ENCODE assay signal across 26 mouse cellular contexts in the genomic region with DNA sequence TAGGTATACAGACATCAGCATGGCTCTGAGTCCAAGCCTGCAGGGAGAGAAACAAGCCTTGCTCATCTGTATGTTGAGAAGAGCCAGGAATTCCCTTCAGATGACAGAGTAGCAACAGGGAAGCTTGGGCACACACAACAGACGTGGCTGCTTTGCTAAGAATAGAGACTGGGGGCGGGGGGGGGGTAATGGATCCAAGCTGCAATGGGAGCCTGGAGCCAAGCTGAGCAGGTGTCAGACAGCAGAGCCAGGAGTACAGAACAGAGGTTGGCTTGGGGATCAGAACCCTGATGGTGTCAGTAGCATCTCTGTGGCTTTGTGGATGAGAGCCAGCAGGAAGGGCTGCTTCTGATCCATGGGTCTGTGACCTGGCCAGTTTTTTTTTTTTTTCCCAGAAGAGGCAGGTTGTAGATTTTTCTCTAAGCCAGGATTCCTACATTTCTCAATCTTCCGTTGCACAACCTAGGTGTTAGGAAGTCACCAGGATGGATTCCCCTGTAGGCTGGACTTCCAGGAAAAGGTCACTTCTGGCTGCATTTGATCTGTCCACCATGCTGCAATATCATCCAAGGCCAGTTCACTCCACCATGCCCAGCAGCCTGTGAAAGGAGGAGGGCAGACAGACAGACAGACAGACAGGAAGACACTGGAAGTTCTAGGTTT. TPM values are rescaled to one million over a fixed set of nuclear protein-coding genes. Genes with fewer than 3 reads are reported as not detected.
A peak's percentile ranks its signal among the peaks of the same experiment; 100 is the strongest.
DNase-seq lines count a peak whose midpoint lies in the region; ATAC-seq lines count a peak whose summit lies in the region.
"Had no signal": no experiment of that assay in that cellular context is flagged by ENCODE, and none has a peak within 500 bp of the region (broad histone marks: within the 10 kb centered on the region; RNA-seq: fewer than 3 reads in every experiment).

No protein-coding gene starts in this region.

- peak; percentile 14 for DNase-seq in forebrain, embryonic 14.5 days (ENCODE audit: low spot score)
- DNase-seq in heart, adult 11 months: peak; percentile 80
- no peak for DNase-seq in heart, postnatal 4 days
- DNase-seq in left cerebral cortex, postnatal 4 days: peak; percentile 77
- DNase-seq in left cerebral cortex, adult 18-20 months (ENCODE audit: low spot score in 2 of 2): no peak
- DNase-seq in skeletal muscle tissue, adult 2 months (ENCODE audit: low read depth, low spot score): peak; percentile 70
- no peak for DNase-seq in embryo, embryonic 10 days (ENCODE audit: low spot score)
- DNase-seq: adrenal gland, postnatal 36 days; B cell, adult 2 months; heart, postnatal 10 days; kidney, adult 11 months; lung, postnatal 10 days; right cerebral cortex, adult 18-20 months; thymus, postnatal 36 days had no signal

- no peaks in the 10 kb centered on the region for H3K9me3 ChIP-seq in forebrain, embryonic 14.5 days (replicated peaks; ENCODE audit: control insufficient read depth, low read length)
- H3K9me3 ChIP-seq in forebrain, embryonic 16.5 days (ENCODE audit: control insufficient read depth, low read length): no peaks in the 10 kb centered on the region
- H3K9me3 ChIP-seq: embryonic facial prominence, embryonic 15.5 days; limb, embryonic 13.5 days; midbrain, embryonic 12.5 days; neural tube, embryonic 13.5 days had no signal

- no peaks in the 10 kb centered on the region for H3K36me3 ChIP-seq in forebrain, embryonic 14.5 days (ENCODE audit: control insufficient read depth, insufficient read depth, low read length)
- no peaks in the 10 kb centered on the region for H3K36me3 ChIP-seq in forebrain, embryonic 16.5 days (ENCODE audit: control insufficient read depth, insufficient read depth)
- H3K36me3 ChIP-seq: midbrain, embryonic 12.5 days; neural tube, embryonic 13.5 days had no signal

- no peaks in the 10 kb centered on the region for H3K4me1 ChIP-seq in forebrain, embryonic 14.5 days (ENCODE audit: control insufficient read depth, insufficient read depth, low read length)
- H3K4me1 ChIP-seq in forebrain, embryonic 16.5 days (replicated peaks; ENCODE audit: control insufficient read depth, insufficient read depth, low read length): no peaks in the 10 kb centered on the region; the same call in 1 of the 2 replicates
- H3K4me1 ChIP-seq: embryonic facial prominence, embryonic 15.5 days; limb, embryonic 13.5 days; midbrain, embryonic 12.5 days; neural tube, embryonic 13.5 days had no signal

- no peaks in the 10 kb centered on the region for H3K27me3 ChIP-seq in forebrain, embryonic 14.5 days (replicated peaks; ENCODE audit: control insufficient read depth, insufficient read depth, low read length)
- H3K27me3 ChIP-seq in forebrain, embryonic 16.5 days (replicated peaks; ENCODE audit: control insufficient read depth, insufficient read depth, low read length): no peaks in the 10 kb centered on the region
- H3K27me3 ChIP-seq: embryonic facial prominence, embryonic 15.5 days; limb, embryonic 13.5 days; midbrain, embryonic 12.5 days; neural tube, embryonic 13.5 days had no signal

- no peak for ATAC-seq in forebrain, embryonic 14.5 days
- no peak for ATAC-seq in forebrain, embryonic 16.5 days

- no peak overlapping the region for H3K9ac ChIP-seq in forebrain, embryonic 14.5 days (ENCODE audit: low read length)
- no peak overlapping the region for H3K9ac ChIP-seq in forebrain, embryonic 16.5 days (replicated peaks; ENCODE audit: low read depth, low read length)
- H3K9ac ChIP-seq: embryonic facial prominence, embryonic 15.5 days; limb, embryonic 13.5 days; midbrain, embryonic 12.5 days; neural tube, embryonic 13.5 days had no signal

- H3K4me3 ChIP-seq in forebrain, embryonic 14.5 days (ENCODE audit: low read depth, low read length): no peak overlapping the region
- no peak overlapping the region for H3K4me3 ChIP-seq in forebrain, embryonic 16.5 days (replicated peaks; ENCODE audit: low read length)
- H3K4me3 ChIP-seq: embryonic facial prominence, embryonic 15.5 days; limb, embryonic 13.5 days; midbrain, embryonic 12.5 days; neural tube, embryonic 13.5 days had no signal

- intact Hi-C loops in left cerebral cortex, postnatal 4 days (cut with DNase I): no loop called here

- H3K4me2 ChIP-seq in forebrain, embryonic 14.5 days (ENCODE audit: low read length): no peak overlapping the region
- no peak overlapping the region for H3K4me2 ChIP-seq in forebrain, embryonic 16.5 days (ENCODE audit: low read length)
- H3K4me2 ChIP-seq: embryonic facial prominence, embryonic 15.5 days; heart, embryonic 11.5 days; limb, embryonic 13.5 days; midbrain, embryonic 12.5 days; neural tube, embryonic 13.5 days had no signal

- whole genome bisulfite sequencing in forebrain, embryonic 14.5 days: 63% methylated on average over 3 of the region's 3 CpGs
- WGBS in forebrain, embryonic 16.5 days: 61% methylated on average over 3 of the region's 3 CpGs

- H3K27ac ChIP-seq in forebrain, embryonic 14.5 days (ENCODE audit: low read depth, low read length): no peak overlapping the region
- H3K27ac ChIP-seq in forebrain, embryonic 16.5 days (ENCODE audit: low read length): no peak overlapping the region
- H3K27ac ChIP-seq: embryonic facial prominence, embryonic 15.5 days; limb, embryonic 13.5 days; midbrain, embryonic 12.5 days; neural tube, embryonic 13.5 days had no signal

RNA-seq across cellular contexts. Expression of gene Orm1, which starts 5.8 kb away (rescaled TPM):
- not detected in 2 replicates for polyA plus RNA-seq in forebrain, embryonic 14.5 days (2014; fragmentation: Nextera tagmentation; extraction: Ambion mirVana)
- polyA plus RNA-seq in forebrain, embryonic 16.5 days (2015; fragmentation: Nextera tagmentation; extraction: Ambion mirVana): not detected in 2 replicates
- total RNA-seq in heart, postnatal 4 days (2021): not detected
- total RNA-seq in left cerebral cortex, postnatal 4 days (2021): not detected
- total RNA-seq in left cerebral cortex, adult 18-20 months (2021): not detected
- total RNA-seq: layer of hippocampus, adult 18-20 months had no signal
- polyA plus RNA-seq: heart, embryonic 11.5 days; kidney, embryonic 16.5 days; limb, embryonic 13.5 days; midbrain, embryonic 12.5 days; neural tube, embryonic 13.5 days; small intestine, adult 2 months; testis, adult 2 months had no signal

RNA-seq across cellular contexts. Expression of gene Orm3, which starts 17.4 kb away (rescaled TPM):
- polyA plus RNA-seq in forebrain, embryonic 14.5 days (2014; fragmentation: Nextera tagmentation; extraction: Ambion mirVana): not detected in 2 replicates
- not detected in 2 replicates for polyA plus RNA-seq in forebrain, embryonic 16.5 days (2015; fragmentation: Nextera tagmentation; extraction: Ambion mirVana)
- not detected for total RNA-seq in heart, postnatal 4 days (2021)
- total RNA-seq in left cerebral cortex, postnatal 4 days (2021): not detected
- not detected for total RNA-seq in left cerebral cortex, adult 18-20 months (2021)
- total RNA-seq: layer of hippocampus, adult 18-20 months; megakaryocyte progenitor cell, adult 5-6 weeks had no signal
- polyA plus RNA-seq: embryonic facial prominence, embryonic 15.5 days; heart, embryonic 11.5 days; kidney, embryonic 16.5 days; limb, embryonic 13.5 days; liver, embryonic 16.5 days; midbrain, embryonic 12.5 days; neural tube, embryonic 13.5 days; small intestine, adult 2 months; testis, adult 2 months had no signal

RNA-seq across cellular contexts. Expression of gene Orm2, which starts 23.7 kb away (rescaled TPM):
- polyA plus RNA-seq in forebrain, embryonic 14.5 days (2014; fragmentation: Nextera tagmentation; extraction: Ambion mirVana): not detected in 2 replicates
- polyA plus RNA-seq in forebrain, embryonic 16.5 days (2015; fragmentation: Nextera tagmentation; extraction: Ambion mirVana): not detected in 2 replicates
- not detected for total RNA-seq in heart, postnatal 4 days (2021)
- total RNA-seq in left cerebral cortex, postnatal 4 days (2021): not detected
- total RNA-seq in left cerebral cortex, adult 18-20 months (2021): not detected
- total RNA-seq: heart, postnatal 10 days; layer of hippocampus, adult 18-20 months; megakaryocyte progenitor cell, adult 5-6 weeks had no signal
- polyA plus RNA-seq: heart, embryonic 11.5 days; kidney, embryonic 16.5 days; limb, embryonic 13.5 days; liver, embryonic 16.5 days; midbrain, embryonic 12.5 days; neural tube, embryonic 13.5 days; small intestine, adult 2 months; testis, adult 2 months had no signal

Comparison
In these comparisons a context has a peak if more than half of its experiments do, and no peak if none do; other contexts are left out.
1. DNase-seq: peak in forebrain, embryonic 14.5 days (single experiment), heart, adult 11 months (single experiment), left cerebral cortex, postnatal 4 days (single experiment) and skeletal muscle tissue, adult 2 months (single experiment); none in heart, postnatal 4 days (single experiment), left cerebral cortex, adult 18-20 months (0 of 2) and embryo, embryonic 10 days (single experiment).